Mouse (Mus musculus) gastrocnemius, adult 18-20 months (tissue): ENCODE data around the gene Tepsin. TPM values are rescaled to one million over a fixed set of nuclear protein-coding genes. Genes with fewer than 3 reads are reported as not detected.

ENCODE experiments used
- DNase-seq: peaks from one replicate; pipeline ENCODE4 v3.0.0; 2021; ENCODE audit warnings: low spot score
- total RNA-seq, 2 experiments: library from RNA; stranded (reverse); gene quantifications; 2 replicates each; pipeline ENCODE4 v1.2.3; 2021

Gene Tepsin
- total RNA-seq, 2 experiments from 2014 or later = 4.1 to 4.9 TPM

DNA sequence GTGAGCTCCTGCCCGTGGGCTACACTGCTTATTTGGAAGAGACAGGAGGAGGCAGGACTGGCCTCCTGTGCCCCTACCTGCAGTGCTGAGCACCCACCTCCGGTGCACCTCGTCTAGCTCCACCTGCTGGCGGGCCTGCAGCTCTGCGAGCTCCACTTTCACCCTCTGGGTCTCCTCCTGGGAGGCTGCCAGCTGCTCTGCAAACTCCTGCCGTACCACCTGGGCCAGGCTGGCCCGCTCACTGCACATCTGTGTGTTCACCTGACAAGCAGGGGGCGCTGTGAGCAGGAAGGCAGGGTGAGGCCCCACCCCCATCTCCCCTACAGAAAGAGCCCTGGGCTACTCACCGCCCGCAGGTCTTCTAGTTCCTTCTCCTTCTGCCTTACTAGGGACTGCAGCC, 33.2 kb downstream of the Tepsin start:
- DNase-seq = peak; percentile 52

DNA sequence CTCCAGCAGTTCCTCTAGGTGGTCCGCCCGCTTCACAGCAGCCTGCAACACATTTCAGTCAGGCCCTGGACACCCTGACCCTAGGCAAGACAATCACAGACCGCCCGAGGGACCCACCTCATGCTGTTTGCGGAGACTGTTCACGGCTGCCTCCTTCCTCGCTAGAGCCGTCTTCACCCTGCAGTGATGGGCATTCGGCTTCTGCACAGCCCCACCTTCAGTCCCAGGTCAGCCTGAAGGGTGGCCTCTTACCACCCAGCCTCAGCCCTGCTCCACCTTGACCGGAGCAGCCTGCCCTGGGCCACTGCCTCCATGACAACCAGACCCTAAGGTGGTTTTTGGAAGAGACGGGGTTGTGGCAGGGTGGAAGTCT, 33.9 kb downstream of the Tepsin start:
- DNase-seq = no peak

DNA sequence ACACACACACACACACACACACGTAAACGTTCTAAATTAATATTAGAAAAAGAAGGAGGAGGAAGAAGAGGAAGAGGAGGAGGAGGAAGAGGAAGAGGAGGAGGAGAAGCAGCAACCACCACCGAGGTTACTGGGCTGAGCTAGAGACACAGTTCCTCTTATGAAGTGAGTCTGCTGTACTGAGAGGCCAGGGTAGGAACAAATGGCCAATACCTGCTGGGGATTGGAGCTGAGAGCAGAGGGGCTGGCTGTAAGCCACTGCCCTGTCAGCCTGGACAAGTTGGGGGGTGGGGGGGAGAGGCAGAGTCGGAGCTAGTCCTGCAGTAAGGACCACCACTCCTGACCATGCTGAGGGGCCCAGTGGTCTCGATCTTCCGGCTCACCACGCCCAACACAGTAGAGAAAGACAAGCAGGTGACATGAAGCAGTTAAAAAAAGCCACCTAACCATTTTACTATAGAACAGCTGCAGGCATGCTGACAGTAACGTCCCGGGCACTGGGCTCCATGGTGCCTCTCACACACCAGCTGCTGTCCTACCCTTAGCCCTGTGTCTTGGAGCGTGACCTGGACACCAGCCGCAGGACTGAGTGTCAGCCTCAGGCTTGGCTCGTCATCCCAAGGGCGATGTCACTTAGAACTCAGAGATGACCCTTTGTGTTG, 34.4 kb downstream of the Tepsin start:
- DNase-seq = no peak

DNA sequence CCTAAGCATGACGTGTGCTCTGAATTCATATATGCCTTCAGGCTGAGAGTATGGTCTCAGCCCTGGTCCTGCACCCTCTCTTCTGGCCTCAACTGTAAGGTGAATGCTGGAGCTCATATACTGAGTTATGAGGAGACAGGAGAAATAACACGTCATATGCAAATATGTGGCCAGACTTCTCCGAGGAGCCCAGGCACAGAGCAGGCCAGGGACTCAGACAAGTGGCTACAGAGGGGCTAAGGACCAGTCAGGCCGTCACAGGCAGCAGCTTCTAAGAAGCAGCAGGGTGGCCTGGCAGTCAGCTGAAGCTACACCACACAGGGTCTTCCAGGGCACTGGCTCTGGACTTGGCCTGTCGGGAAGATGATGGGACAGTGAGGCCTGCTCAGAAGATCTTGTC, 35.2 kb downstream of the Tepsin start:
- no peak for DNase-seq

DNA sequence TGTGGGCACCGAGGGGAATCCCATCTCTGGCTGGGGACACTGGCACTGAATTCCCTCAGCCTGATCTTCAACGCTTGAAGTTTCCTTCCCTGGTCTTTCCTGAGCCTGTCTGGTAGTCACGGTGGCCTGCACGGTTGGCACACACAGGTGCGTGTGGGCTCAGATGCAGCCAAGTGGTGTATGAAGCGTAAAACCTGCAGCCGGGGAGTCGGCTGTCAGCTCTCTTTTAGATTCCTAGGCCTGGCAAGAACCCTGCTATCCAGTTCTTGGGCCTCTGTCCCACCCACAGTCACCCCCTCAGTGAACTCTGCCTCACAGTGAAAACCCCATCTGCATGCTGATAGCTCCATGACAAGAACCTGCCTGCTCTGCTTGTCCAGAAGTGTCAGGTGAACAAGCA, 37.9 kb downstream of the Tepsin start:
- no peak for DNase-seq

DNA sequence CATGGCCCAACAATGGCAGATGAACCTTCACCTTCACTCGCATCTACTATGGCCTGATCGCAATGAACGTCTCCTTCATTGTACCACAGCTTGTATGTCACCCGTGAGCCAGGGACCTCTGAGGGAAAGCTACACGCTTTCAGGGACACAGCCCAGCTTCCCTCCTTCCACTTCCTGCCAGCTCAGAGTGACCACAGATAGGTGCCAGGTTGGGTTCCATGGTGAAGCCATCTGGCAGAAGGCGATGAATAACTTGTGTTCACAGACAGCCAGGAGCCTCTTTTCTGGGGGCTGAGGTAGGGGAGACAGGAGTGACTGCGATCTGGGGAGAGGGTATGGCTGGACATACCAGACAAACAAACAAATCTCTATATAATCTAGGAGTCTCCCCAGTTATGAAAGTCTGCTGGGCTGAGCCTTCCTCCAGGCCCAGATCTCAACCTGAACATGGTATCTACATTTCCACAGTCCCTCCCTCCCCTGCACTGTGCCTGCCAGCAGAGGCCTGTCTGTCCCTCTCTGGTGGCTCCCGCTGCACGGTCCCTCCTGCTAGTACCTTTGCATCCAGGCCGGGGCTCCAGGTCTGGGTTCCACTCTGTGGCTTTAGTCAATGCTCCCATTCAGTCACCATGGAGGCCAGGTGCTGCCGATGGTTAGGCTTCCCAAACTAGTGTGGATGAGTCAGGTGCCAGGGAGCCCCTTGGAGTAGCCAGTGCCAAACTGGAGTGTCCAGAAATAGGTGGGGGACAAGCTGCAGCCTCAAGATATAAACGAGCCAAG, 42.4 kb downstream of the Tepsin start:
- no peak for DNase-seq

DNA sequence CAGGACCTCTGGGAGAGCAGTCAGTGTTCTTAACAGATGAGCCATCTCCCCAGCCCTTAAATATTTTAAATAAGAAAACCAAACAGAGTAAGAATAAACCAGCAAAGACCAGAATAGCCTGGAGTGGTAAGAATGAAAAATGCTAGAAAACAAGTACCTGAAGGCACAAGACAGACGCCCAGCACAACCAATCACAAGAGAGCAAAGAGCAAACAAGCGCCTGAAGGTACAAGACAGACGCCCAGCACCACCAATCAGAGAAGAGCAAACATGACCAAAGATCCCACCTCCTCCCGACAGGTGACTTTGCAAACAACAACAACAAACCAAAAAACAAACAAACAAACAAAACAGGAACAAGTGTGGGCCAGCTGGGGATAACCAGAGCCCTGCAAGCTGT, 44.7 kb downstream of the Tepsin start:
- no peak for DNase-seq

DNA sequence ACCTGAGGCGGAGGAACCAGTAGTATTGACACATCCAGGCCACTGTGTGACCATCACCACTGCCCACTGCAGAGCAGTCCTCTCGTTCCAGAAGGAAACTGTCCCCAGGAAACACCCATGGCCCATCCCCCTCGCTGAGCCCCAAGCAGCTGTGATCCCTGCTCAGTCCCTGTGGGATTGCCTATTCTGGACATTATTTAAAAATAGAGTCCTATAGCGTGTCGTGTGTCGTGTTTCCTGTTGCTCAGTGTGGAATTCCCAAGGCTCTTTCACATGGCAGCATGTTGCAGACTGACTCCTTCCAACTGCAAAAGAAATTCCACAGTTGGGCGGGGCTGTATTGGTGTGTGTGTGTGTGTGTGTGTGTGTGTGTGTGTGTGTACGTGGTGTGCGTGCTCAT, 46.3 kb downstream of the Tepsin start:
- DNase-seq = peak; percentile 31

DNA sequence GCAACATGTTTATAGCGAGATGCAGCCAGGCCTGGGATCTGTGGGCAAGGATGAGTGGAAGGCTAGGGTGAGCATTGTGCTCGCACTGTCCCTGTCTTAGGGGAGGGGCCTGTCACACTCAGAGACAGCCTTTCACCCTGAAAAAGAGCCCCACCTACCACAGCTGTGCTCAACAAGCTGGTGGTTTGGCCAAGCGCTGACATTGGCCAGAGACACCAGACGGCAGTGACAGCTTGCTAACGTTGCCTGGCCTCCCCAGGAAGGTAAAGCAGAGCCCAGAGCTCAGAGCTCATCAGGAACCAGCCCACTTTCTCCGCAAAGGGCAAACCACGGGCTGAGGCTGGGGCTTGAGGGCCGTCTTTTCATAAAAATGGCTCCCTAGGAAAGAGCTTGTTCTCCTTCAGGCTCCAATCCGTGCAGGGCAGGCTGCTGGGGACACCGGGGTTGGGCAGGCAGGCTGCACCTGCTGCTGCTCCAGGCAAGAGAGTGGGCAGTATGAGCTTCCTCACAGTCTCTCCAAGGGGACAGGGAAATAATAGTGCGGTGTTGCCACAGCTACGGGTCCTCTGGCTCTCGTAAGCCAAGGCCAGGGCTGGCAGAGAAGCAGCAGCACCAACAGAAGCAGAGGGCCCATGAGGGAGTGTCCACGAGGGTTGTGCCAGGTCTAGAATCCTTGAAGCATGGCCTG, 47.3 kb downstream of the Tepsin start:
- DNase-seq = no peak

DNA sequence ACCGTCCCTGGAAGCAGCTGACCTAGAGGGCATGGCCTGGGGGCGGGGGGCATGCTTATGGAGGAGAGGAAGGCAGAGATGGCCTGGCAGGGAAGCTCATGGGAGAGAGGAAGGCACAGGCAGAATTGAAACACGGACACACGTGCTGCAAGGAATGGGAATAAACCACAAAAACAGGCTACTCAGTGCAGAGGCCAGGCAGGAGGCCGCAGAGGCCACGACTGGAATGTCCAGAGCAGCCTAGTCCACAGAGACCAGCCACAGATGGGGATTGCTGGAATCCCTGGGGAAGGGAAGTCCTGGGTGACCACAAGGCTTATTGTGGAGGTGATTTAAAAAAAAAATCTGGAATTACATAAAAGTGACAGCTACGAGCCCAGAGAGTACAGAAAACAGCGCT, 49.5 kb downstream of the Tepsin start:
- no peak for DNase-seq

DNA sequence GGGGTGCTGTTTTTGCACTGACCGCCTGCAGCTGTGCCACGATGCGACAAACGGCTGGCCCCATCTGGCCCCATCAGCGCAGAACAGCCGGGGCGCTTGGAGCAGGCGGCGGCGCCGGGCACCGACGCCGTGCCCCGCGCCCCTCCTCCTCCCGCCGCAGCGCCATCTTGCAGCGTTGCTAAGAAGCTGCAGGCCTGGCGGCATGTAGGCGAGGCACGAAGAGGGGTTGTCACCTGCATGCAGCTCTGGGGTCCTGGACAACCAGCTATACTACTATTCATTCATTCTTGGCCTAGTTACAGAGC, 50.3 kb downstream of the Tepsin start:
- DNase-seq = no peak

DNA sequence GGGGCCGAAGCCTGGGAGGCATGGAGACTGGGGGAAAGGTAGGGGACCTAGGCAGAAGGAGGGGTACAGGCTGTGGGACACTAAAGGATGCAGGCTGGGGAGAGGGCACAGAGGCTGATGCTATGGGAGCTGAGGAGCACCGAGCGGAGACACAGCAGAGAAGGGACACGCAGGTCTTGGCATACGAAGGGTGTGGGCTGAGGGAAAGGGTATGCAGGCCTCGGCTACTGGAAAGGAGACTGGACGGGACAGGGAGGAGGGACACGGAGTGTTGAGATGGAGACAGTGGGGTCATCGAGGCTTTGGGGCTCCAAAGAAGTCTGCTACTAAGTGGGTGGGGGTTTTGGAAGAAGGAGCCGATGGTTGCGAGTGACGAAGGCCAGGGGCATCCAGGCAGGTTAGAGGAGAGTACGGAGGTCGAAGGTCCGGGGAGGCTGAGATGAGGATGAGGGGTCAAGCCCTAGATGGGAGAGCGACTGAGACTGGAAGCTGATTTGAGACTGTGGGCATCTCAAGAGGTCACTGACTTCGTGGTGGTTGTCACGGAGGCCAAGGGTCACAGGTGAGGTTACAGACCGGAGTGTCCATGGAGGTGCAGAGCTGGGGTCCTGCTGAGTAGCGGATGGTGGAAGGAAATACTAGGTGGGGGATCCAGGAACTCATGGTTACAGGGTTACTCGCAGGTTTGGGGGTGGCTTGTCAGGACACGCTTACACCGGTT, 50.8 kb downstream of the Tepsin start:
- no peak for DNase-seq

DNA sequence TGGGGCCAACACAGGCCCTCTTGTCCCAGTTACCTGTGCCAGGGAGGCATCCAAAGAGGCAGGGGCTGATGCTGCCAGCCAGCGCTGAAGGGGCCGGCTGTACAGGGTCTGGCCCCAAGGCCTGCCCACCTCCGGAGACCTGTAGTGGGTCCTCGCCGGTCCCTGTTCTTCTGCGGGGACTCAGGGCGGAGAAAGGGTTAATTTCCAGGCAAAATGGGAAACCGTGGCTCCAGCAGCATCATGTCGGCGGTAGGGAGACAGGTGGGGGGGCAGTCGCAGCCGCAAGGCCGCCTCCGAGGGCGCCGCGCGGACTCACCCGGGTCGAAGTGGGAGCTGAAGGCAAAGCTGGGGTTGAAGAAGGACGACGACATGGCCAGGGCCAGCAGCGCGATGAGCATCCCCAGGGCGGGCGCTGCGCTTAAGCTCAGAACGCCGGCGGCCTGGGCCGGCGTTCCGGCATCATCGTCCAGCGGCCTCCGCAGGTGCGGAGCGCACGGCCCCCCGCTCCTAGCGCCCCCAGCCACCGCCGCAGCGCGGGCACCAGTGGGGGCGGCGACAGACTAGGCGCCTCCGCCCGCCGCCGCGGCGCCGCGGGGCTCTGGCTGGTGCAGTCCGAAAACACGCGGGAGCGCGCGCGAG, 51.9 kb downstream of the Tepsin start, which contains the start of gene Aatk:
Aatk (minus strand) TSS at position 615 of the 639 bp plus-strand sequence.
- no peak for DNase-seq

DNA sequence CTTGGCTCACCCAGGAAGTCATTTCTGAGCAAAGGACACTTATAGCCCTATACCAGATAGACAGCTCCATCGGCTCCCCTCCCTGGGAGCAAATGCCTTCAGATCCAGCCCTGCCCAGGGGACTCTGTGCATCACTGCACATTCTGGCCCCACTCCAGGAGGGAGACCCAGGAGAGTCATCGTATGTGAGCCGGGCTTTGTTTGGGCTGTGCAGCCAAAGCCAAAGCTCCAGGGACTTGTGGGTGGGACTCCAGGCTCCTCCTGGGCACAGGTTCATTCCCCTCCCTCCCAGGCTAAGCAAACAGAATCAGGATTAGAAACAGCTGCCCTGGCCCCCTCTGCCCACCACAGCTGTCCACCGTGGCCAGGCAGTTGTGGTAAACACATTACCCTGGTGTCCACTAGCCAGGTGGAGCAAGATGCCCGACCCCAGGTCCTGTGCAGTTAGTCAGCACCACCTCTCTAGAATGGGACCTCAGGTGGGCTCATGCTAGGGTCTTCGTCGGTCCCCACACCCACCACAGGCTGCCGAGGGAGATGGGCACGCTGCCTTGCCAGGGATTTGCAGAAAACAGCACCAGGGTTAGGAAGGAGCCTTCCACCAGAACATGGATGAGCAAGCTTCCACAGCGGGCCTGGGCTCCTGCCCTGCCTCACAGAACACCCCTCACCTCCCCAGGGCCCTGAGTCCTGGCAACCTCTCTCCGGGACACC, 52.5 kb downstream of the Tepsin start:
- peak; percentile 42 for DNase-seq

DNA sequence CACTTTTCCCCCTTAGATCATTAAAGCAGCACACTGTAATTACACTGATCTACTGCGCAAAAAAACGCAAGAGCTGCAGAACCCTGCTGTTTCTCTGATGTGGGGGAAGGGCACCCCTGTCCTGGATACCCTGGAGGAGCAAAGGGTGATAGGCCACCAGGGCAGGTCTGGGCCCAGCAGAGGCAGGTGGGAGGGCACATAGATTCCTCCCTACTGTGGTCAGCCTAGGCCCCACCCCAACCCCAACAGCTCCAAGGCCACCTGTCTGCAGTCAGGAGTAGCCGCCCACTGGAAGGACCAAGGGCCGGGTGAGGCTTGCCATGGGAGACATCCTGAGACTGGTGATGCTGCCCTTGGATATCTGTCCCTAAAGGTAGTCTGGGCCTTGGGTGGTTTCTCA, 53.2 kb downstream of the Tepsin start:
- DNase-seq = no peak

DNA sequence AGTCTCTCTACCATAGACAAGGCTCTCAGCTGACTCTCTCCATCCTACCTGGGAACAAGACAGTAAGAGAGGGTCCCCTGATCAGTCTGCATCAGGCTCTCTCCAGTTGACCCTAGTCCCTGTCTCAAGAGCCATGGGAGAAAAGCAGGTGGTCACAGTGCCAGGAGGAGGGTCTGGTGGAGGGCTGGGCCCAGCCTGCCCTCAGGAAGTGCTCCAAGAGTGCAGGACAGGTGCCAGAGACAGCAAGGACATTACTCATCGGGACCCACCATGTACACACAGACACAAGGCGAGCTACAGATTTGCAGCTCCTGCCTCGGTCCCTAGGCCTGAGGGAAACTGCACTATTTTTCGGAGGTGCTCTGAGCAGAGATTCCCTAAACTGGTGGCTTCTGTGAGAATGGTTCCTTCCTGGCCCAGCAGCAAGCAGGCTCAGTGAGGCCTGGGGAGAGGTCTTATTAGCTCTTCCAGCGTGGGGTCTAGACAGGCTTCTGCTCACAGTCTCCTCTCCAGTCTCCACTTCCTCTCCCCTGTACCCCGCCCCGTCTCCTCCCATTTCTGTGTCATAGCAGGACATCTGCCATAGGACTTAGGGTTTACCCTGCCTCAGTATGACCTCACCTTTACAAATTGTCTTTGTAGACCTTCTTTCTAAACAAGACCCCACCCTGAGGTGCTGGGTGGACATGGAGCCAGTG, 56.2 kb downstream of the Tepsin start:
- DNase-seq = no peak

DNA sequence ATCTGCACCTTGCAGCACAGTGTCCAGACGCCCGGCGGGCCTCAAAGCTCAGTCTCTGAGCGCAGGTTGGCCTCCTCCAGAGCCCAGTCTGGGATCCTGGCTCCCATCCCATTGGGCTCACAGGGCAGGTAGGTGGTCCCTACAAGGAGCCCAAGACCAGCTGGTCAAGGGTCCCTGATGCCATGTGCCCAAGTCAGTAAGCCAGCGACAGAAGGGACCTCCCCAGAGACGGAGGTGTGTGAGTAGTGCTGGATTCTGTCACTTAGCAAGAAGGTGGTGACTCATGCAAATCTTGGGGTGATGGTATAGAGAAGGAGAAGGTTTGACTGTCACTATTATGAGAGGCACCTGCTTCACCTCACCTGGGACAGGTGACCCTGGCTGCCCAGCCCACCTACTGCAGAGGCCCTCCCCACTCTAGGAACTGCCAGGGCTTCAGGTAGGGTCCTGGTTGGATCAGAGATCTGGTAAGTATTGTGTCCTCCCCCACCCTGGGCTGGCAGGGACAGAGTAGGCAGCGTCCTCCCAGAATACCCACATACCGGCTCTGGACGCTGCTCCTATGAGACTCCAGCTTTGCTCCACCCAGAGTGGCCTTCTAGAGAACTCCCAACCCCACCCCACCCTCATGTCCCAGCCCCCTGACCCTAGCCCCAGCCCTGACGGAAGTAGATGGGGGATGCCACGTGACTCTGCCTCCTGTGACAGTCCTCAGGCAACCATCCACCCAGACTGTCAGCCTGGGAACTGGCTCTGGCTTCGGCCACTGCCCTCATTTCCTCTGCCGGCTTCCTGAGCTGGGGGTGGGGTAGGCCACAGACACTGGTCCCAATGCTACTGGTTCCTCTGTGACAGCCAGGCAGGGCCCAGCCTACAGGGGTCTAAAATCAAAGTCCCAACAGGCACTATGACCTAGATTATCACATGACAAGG, 57.1 kb downstream of the Tepsin start:
- DNase-seq = peak; percentile 64
